Mouse (Mus musculus) kidney, postnatal 10 days (tissue): ENCODE measurements around the gene Camk2n1.

Source experiments
- DNase-seq: peaks from one replicate; pipeline ENCODE4 v3.0.0; 2021; ENCODE audit warnings: mixed read lengths

The Camk2n1 gene

DNA sequence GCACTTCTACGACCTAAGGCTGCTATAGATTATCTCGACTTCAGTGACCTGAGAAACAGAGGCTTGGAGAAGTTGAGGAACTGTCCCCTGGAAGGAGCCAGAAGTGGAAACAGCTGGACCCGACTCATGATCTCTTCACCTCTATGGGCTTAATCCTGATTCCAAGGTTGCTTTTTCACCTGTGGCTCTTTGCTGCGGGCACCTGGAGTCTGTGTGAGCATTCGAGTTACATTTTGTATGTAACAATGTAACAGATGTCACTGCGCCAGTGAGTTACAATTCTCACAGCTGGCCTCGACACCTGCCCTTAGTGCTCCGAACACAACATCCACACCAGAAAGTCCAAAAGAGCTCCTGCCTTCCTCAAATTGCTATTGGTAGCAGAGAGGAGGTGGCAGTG lies 11.3 kb downstream of the Camk2n1 start:
- no peak for DNase-seq

DNA sequence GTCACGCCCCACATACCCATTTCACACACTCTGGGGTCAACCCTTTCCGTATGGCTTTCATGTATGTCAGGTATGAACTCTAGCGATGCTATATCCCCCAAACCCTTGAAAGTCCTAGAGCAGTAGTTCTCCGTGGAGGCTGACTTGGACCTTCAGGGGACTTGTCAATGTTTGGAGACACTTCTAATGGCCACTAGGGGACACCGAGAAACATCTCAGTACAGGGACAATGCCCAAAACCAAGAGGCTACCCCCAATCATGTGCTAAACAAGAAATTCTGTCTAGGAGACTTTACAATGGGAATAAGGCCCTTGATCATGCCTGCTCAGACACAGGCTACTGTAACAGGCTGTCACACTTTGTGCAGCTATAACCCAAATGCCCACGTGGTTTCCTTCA lies 12.6 kb downstream of the Camk2n1 start:
- DNase-seq = no peak

DNA sequence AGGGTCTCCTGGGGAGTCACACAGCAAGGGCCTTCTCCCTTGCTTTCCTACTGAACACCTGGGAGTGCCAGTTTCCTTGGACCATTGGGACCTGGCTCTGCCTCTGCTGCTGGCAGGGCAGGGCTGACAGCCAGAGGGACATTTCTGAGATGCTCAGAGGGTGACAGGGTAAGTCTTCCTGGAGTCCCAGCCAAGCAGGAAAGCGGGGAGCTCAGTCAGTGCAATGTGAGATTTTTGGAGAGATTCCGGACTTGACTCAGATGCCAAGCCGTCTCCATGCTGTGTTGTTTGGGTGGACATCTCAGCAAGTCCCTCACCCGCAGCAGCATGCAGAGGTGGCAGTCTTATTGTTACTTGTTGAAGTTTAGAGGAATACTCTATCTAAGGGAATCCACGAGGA lies 13.3 kb downstream of the Camk2n1 start:
- peak; percentile 52 for DNase-seq

DNA sequence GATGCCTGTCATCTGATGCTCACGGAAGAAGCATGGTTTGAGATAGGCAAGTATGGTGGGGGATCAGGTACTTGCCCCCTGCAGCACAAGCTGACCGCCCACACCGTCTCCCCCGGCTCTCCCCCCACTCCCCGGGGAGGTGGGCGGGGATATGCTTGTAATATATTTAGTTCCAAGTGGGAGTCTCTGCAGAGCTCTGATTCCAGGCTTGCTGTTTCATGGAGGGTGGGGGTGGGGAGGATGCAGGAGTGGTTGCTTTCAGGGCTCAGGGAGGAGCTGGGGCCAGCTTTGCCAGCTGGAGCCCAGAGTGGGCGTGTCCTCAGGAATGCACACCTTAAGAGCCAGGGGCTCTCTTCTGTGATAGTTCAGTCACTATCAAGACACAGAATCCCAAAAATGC lies 15.0 kb downstream of the Camk2n1 start:
- DNase-seq = no peak

DNA sequence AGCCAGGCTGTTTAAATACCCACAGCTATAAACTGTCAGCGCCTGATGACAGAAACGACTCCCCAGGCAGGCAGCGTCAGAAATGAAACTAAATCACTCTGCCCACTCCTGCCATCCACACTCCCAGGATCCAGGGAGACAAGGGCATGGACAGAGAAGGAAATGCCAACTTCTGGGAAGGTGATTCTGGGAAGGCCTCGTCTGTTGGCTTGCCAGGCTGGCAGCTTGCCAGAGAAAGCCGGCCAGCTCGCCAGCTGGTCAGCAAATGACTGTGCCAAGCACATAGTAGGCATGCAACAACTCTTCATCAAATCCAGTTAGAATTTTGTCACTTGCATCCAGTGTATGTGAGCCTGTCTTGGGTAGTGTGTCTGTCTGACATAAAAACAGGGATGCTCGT lies 17.1 kb downstream of the Camk2n1 start:
- DNase-seq = peak; percentile 35

DNA sequence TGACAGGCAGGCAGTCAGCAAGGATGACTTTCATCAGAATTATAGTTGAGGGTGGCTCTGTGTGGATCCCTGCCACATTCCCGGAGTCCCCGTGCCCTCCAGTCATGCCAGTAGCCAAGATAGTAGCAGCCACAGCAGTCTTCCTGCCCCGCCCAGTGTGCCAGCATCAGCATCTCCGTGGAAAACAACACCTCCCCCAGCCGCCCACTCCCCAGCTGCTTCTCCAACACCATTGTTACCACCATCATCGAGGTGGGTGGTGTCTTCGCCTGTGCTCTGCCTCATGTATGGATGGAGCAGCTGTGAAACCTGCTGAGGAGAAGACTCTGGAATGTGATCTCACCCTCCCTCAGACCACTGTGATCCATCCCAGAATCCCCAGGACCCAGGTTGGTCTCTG lies 25.5 kb downstream of the Camk2n1 start:
- DNase-seq = no peak

DNA sequence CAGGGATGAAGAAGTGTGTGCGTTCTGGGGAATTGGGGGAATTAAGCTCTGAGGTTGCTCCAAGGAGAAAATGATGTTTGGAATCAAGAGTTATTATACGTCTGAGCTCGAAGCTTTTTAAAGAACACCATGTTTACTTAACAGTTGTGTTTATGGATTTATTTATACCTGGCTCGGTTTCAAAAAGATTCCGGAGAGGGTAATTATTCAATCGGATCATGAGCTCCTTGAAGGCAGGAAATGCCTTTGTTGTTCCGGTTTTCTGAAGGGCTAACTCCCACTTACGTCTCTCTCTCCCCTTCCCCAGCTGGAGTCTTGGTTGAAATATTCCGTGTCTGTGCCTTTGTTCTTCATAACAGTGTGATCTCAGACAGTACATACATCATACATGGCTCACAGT lies 26.8 kb downstream of the Camk2n1 start:
- no peak for DNase-seq

DNA sequence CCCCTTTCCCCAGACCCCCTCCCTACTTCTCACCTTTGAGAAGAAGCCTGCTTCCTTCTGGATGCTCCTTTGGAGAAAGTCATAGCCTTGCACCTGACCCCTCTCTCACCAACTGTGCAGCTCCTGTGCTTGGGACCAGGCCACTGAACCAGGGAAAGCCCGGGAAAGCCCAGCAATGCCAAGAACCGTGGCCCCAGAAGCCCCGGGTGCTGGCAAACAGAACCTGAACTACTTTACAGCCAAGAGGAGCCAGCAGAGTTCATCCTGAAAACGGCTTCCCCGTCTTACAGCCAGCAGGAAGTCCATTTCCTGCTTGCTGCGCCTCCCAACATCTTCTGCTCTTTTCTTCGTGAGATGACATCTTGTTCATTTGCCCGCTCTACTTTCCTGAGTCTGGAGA lies 28.6 kb downstream of the Camk2n1 start:
- no peak for DNase-seq

DNA sequence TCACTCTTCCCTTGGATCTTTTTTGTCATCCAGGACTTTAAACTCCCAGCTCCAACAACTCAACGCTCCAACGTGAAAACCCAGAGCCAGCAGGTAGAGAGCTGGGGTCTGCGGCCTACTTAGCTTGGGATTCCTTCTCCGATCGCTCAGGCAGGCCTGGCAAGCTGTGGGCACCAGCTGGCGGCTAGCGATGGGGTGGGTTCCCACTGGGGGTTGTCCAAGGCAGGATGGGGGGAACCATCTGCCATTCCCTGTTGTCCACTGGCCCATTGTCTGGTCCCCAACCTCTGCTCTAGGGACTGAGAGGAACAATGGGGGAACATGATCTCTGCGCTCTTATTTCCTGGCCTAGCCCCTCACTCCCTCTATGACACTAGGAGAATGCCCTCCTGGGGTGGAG lies 34.1 kb downstream of the Camk2n1 start:
- no peak for DNase-seq

DNA sequence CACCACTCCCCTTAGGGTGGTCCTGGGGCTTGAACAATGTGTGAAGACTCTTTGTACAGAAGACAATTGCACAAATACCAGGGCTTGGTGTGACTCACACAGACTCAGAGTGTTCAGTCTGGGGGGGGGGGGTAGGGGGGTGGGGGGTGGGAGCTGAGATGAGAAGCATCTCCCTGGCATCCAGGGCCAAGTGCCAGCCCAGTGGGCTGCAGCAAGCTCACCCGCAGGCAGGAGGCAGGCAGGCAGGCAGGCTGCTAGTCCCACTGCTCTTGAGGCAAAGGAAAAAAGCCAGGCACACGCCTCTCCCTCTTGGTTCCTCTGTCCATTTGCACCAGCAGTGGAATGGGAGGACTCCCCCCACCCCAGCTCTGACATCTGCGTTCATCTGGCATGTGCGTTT lies 37.0 kb downstream of the Camk2n1 start:
- no peak for DNase-seq

DNA sequence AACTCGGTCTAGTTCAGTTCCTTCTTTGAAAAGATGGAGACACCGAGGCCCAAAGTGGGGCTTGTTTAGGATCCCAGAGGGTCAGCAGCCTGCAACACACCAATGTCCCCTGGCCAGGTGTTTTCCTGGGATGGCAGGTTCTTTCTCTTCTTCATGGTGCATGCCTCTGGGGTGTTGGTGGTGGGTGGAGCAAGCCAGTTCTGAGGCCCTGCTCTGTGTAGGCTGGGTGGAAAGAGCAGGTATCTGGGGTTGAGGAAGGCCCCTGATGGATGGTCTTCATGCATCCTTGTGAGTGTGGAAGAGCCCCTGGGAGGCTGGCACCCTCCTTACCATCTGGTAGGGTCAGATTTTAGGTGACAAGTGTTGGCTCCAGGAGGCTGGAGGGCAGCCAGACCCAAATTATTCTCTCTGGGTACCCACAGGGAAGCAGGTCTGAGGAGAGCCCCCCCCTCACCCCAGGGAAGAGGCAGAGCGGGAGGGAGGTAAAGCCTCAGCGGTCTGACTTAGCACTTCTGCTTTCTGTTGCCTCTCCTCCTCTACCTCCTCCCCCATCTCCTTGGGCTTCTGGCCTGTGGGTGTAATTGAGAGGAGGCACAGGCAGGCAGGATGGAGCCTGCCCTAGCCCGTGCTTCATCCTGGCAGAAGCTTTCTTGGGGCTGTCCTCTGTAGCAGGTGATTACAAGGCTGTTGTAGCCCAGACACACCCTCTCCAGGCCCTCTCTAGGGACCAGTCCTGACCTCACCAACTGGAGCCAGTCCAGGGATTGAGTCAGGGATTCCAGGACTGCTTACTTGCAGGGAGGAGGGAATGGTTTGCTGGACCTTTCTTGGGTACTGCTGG lies 39.3 kb downstream of the Camk2n1 start:
- DNase-seq = peak; percentile 75

DNA sequence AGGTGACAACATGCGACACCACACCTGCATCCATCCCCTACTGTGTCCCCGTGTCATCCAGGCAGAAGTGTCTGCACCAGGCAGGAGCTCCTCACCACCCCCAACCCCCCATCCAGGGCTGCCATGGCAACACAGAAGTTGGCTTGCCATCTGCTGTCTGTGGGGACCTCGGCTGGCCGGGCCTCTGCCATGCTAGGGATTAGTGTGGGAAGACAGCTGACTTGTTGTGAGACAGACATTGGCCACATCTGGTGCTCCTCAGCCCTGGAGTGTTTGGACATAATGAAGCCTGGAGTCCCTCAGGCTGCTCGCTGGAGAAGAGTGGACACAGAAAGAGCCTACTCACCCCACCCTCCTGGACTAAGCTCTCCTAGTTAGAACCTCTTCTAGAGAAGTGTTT lies 40.8 kb downstream of the Camk2n1 start:
- DNase-seq = peak; percentile 47

DNA sequence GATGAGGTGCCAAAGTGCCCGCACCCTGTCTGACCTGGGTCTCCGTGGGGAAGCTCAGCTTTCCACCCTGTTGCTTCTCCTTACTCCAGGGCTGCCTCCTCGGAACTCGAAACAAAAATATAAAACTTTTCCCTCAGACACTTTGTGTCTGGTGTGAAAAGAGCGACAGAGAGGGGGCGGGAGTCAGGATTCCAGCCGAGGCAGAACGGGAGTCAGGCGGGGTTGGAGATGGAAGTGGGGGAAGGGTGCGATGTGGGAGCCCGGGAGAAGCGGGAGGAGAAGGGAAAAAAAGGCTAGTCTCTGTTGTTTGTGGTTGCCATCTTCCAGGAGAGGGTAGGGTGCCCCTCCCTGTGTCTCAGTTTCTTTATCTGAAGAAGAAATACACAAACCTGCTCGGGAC lies 41.7 kb downstream of the Camk2n1 start:
- DNase-seq = peak; percentile 79

DNA sequence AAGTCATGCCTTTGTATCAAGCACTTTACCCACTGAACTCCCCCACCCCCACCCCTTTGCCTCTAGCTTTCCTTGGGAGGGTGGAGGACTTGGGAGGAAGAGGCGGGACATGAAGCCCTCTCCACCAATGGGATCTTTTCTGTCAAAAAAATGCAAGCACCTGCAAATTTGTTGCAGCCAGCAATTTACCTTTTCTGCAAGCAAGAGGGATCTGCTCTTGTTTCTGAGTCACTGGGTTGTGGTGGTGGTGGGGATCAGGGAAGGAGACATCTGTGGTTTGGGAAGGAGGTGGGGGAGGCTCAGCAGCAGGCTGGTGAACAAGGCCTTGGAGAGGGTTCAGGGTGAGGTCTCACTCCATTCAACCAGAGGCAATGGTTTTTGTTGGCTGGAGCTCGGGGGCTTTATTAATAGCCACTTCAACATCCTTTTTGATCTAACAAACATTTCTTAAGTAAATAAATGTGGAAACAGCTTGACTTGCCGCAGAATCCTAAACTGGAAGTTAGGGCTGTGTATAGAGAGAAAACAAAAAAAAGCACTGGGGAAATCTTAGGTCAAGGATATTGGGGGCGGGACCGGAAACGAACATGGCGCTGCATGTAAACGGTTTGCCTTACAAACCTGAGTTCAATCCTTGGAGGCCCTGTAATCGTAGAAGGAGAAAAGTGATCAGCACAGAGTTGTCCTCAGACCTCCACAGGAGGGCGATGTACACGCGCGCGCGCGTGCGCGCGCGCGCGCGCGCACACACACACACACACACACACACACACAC lies 42.8 kb downstream of the Camk2n1 start:
- DNase-seq = peak; percentile 68

DNA sequence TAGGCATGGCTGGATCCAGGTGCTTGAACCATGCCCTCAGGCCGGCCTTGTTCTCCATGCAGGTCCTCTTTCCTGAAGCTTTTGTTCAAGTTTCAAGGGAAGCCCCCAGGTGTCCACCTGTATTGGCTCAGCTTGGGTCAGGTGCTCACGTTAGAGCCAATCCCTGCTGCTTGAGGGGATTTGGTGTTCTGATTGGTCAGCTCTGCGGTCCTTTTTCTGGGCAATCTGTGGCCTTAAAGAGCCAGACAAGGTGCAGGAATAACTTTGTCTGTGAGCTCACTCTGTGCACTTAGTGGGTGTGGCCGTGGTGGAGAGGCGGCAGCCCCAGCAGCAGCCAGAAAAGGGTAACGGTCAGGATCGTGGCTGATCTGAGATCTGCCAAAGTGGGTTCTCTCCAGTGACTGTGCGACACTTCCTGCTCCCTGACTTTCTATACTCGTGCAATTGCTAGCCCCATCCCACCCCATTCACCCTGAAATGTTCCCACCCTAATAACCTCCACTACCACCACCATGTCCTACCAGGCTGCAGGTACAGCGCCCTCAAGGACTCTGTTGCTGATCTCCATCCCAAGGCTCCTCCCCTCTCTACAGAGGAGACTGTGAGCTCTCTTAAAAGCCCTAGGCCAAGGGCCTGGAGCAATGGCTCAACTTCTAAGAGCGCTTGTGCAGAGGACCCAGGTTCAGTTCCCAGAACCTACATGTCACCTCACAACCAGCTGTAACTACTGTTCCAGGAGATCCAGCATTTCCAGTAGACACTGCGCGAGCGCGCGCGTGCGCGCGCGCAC lies 45.9 kb downstream of the Camk2n1 start:
- DNase-seq = no peak

DNA sequence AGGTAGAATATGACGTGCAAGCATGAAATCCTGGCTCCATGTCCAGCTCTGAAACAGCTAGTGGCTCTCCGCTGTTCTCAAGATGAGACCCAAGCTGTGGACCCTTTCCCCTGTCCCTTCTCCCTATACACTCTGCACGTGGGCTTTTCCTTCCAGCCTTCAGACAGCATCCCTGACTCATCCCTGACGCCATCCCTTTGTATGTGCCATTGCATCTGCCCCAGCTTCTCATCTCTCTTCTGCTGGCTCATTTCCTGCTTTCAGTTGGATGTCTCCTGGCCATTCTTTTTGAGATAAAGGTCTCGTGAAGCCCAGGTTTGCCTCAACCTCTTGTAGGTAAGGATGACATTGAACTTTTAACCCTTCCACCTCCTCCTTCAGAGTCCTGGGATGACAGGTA lies 46.9 kb downstream of the Camk2n1 start:
- no peak for DNase-seq

DNA sequence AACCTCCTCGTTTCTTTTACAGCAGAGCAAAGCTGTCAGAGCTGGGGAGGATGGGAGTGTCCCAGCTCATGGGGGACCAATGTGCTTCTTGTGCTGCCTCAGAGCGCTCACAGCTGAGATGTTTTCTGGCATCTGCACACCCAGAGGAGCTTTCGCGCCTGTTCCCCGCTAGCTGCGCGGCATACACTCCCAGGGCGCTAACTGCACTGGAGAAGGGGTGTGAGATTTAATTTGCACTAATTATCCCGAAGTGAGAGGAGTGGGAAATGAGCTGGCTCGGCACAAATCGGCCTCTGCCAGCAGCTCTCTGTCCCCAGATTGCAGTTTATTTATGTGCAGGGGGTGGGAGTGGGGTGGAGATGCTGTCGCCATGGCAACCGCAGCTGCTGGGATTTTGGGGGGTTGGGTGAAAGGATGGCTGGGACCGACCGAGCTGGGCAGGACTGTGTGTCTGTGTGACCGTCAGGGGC lies 50.6 kb downstream of the Camk2n1 start:
- DNase-seq = peak; percentile 73

DNA sequence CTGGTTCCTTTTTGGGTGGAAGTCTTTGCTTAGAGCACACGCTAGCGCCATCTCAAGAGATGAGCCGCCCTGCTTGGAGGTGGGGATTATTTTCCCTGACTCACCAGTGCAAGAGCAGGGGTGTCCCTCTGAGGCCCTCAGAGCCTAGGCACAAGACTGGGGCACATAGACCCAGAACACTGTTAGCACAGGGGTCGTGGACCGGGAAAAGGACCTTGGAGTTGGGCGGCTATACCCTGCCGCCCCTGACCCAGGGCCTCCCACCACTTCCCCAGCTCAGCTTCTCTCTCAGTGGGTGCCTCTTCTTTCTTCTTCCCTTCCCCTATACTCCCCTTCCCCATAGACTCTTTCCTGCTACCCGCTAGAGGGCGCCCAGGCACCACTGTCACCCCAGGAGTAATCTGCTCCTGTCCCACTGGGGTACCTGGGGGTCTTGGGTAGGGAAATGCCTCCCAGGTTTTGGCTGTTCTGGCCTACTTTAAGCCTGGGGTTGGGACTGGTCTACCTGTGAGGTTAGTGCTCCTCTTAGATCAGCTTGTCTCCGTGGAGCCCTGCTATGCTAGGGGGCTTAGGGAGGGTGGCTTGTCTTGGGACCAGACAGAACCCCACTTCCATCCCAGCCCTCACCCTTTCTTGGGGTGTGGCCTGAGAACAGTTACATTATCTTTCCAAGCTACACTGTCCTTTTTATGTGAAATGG lies 51.2 kb downstream of the Camk2n1 start:
- peak; percentile 77 for DNase-seq

DNA sequence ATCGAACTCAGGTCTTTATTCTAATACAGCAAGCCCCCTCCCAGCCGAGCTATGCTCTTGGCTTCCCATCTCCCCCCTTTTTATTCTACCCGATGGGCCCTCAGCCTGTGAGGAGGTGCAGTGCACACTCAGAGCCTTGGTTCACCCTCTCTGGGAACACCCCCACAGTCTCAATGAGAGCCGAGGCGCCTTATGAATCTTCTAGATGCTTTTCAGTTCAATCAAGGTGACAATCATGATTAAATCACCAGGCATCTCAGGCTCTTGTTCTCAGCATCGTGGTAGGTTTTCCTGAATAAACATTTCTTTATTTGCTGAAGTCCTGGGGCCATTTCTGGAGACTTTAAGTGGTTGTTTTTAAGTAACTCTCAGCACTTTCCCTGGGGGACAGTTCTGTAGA lies 53.8 kb downstream of the Camk2n1 start:
- no peak for DNase-seq
